Mouse (Mus musculus): ENCODE data around the gene Ggt5. TPM values are rescaled to one million over a fixed set of nuclear protein-coding genes. Genes with fewer than 3 reads are reported as not detected.
A peak's percentile ranks its signal among the peaks of the same experiment; 100 is the strongest.

The Ggt5 gene
- 1.3 and 2.9 TPM in 2 replicates for polyA plus RNA-seq (2015; fragmentation: Nextera tagmentation; extraction: Ambion mirVana)

DNA sequence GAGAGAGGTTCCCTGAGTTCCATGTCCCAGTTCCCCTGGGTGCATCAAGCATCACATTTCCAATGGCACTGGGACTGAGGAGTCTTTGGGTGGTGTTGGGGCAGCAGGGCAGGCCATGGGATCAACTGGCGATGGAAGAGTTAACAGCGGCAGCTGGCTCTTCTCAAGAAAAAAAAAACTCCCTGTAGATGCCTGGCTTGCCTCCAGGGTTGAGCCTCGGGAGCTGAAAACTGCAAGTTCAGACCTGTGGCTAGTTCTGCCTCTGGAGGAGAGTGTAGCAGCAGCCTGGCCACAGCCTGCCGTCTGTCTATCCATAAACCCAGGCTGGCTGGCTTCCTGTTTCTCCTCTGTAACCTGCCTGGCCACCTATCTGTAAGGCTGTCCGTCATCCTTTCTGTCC, at the start of gene Ggt5:
Ggt5 (plus strand) TSS at position 212 of the 400 bp plus-strand sequence.
- H3K9ac ChIP-seq = peak within 1 kb of the TSS; percentile 8; the same call in 1 of the 2 replicates
- H3K4me2 ChIP-seq = peak within 1 kb of the TSS; percentile 37
- no peaks in the 10 kb centered on the region for H3K9me3 ChIP-seq
- H3K27me3 ChIP-seq = peaks cover 10% of the 10 kb centered on the region
- no peaks in the 10 kb centered on the region for H3K36me3 ChIP-seq
- peak; percentile 29; the same call in 1 of the 2 replicates for ATAC-seq (ENCODE audit: borderline replicate concordance, extremely low read depth, low FRiP score, low TSS enrichment)
- H3K4me3 ChIP-seq = peak within 1 kb of the TSS; percentile 1; the same call in 1 of the 2 replicates
- H3K4me1 ChIP-seq = peaks cover 31% of the 10 kb centered on the region
- 0 out of 2 replicates have a peak within 1 kb of the TSS, but pooled peaks have one; percentile 11 for H3K27ac ChIP-seq
- 15% methylated on average over 5 of the region's 5 CpGs for WGBS

GRCm38 (mm10) chr10:75547901-75548300, 41.2 kb upstream of the Ggt5 start:
- H3K4me2 ChIP-seq = no peak overlapping the region
- no peaks in the 10 kb centered on the region for H3K36me3 ChIP-seq
- ATAC-seq (ENCODE audit: borderline replicate concordance, extremely low read depth, low FRiP score, low TSS enrichment) = no peak
- no peak overlapping the region for H3K9ac ChIP-seq
- peaks cover 17% of the 10 kb centered on the region; the same call in 1 of the 2 replicates for H3K4me1 ChIP-seq
- no peaks in the 10 kb centered on the region for H3K9me3 ChIP-seq
- H3K27me3 ChIP-seq = no peaks in the 10 kb centered on the region
- WGBS = 51% methylated on average over 7 of the region's 7 CpGs
- no peak overlapping the region for H3K4me3 ChIP-seq
- no peak overlapping the region for H3K27ac ChIP-seq

DNA sequence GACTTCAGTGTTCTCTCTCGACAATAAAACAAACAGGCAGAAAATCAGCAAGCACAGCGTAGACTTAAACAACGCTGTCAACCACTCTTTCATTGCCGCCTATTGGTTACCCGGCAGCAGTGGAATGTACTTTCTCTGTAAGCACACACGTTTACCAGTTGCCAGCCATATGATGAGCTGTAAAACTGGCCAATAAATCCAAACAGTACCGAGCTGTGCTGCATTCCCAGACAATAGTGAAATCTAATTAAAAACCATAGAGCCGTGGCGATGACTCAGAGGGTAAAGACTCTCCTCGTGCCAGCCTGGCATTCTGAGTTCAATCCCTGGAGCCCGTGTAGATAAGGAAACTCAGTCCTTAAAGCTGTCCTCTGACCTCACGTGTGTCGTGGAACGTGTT, 40.7 kb upstream of the Ggt5 start:
- Histone ChIP-seq H3K9ac (no peak overlapping the region), H3K4me3 (no peak overlapping the region), H3K4me1 (peaks cover 19% of the 10 kb centered on the region; the same call in 1 of the 2 replicates), H3K27ac (no peak overlapping the region), H3K36me3 (no peaks in the 10 kb centered on the region), H3K9me3 (no peaks in the 10 kb centered on the region), H3K27me3 (no peaks in the 10 kb centered on the region), H3K4me2 (no peak overlapping the region)
- WGBS = 32% methylated on average over 14 of the region's 14 CpGs
- no peak for ATAC-seq (ENCODE audit: borderline replicate concordance, extremely low read depth, low FRiP score, low TSS enrichment)

GRCm38 (mm10) chr10:75549886-75550285, 39.3 kb upstream of the Ggt5 start:
- Histone ChIP-seq H3K4me2 (no peak overlapping the region), H3K9me3 (no peaks in the 10 kb centered on the region), H3K4me1 (peaks cover 19% of the 10 kb centered on the region; the same call in 1 of the 2 replicates), H3K27me3 (no peaks in the 10 kb centered on the region), H3K9ac (no peak overlapping the region), H3K27ac (no peak overlapping the region), H3K4me3 (no peak overlapping the region), H3K36me3 (no peaks in the 10 kb centered on the region)
- 56% methylated on average over 7 of the region's 7 CpGs for WGBS
- ATAC-seq (ENCODE audit: borderline replicate concordance, extremely low read depth, low FRiP score, low TSS enrichment) = no peak

DNA sequence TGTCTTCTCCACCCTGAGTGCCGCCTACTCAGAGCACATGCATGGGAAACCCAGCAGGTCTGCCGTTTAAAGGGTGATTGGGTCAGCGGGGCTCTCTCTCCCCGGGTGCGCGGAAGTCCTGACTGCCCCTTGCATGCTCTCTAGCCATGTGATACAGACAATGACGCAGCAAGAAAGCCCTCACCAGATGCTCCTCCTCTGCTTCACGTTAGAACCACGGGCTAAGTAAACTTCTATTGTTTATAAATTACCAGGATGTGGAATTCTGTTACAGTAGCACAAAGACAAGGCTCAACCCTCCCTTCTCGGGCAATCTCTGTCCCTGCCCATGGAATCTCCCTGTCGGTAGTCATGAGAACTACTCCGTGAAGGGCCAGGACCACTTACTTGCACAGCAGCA, 38.0 kb upstream of the Ggt5 start:
- H3K4me1 ChIP-seq = peaks cover 24% of the 10 kb centered on the region
- 16% methylated on average over 12 of the region's 12 CpGs for WGBS

GRCm38 (mm10) chr10:75552106-75552505, 37.0 kb upstream of the Ggt5 start:
- Histone ChIP-seq H3K4me1 (peaks cover 31% of the 10 kb centered on the region), H3K9me3 (no peaks in the 10 kb centered on the region), H3K4me2 (no peak overlapping the region), H3K27ac (no peak overlapping the region), H3K9ac (no peak overlapping the region), H3K4me3 (no peak overlapping the region), H3K36me3 (no peaks in the 10 kb centered on the region), H3K27me3 (no peaks in the 10 kb centered on the region)
- no peak for ATAC-seq (ENCODE audit: borderline replicate concordance, extremely low read depth, low FRiP score, low TSS enrichment)
- WGBS = 66% methylated on average over 2 of the region's 2 CpGs

More for the DNA sequence above, 38.0 kb upstream of the Ggt5 start:
- no peak overlapping the region for H3K9ac ChIP-seq
- peak; percentile 31; the same call in 1 of the 2 replicates for ATAC-seq (ENCODE audit: borderline replicate concordance, extremely low read depth, low FRiP score, low TSS enrichment)
- no peaks in the 10 kb centered on the region for H3K36me3 ChIP-seq
- H3K27ac ChIP-seq = no peak overlapping the region
- no peak overlapping the region for H3K4me3 ChIP-seq
- no peaks in the 10 kb centered on the region for H3K9me3 ChIP-seq
- H3K27me3 ChIP-seq = no peaks in the 10 kb centered on the region
- peak overlapping the region; percentile 20 for H3K4me2 ChIP-seq

- H3K9ac ChIP-seq = no peak overlapping the region
- H3K4me2 ChIP-seq = no peak overlapping the region
- peaks cover 31% of the 10 kb centered on the region for H3K4me1 ChIP-seq
- no peaks in the 10 kb centered on the region for H3K36me3 ChIP-seq
- H3K4me3 ChIP-seq = no peak overlapping the region
- 63% methylated on average over 13 of the region's 13 CpGs for WGBS
- H3K9me3 ChIP-seq = no peaks in the 10 kb centered on the region
- no peaks in the 10 kb centered on the region for H3K27me3 ChIP-seq
- H3K27ac ChIP-seq = no peak overlapping the region
- no peak for ATAC-seq (ENCODE audit: borderline replicate concordance, extremely low read depth, low FRiP score, low TSS enrichment)
Measured at GRCm38 (mm10) chr10:75552701-75553450, 36.3 kb upstream of the Ggt5 start.

DNA sequence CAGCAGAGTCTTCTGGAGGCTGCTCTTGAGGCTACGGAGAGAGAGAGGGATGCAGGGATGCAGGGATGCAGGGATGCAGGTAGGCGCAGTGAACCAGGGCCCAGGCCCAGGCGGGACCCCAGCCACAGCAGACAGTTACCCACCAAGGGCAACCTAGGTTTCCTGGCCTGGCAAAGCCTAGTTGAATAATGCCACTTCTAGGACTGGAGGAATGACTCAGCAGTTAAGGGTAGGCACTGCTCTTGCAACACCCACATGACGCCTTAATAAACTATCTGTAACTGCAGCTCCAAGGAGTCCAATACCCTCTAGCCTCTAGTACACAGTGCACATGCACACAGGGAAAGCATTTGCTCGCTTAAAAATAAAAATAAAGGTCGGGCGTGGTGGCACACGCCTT, 35.0 kb upstream of the Ggt5 start:
- H3K27ac ChIP-seq = no peak overlapping the region
- ATAC-seq (ENCODE audit: borderline replicate concordance, extremely low read depth, low FRiP score, low TSS enrichment) = no peak
- WGBS = 90% methylated on average over 8 of the region's 8 CpGs
- no peaks in the 10 kb centered on the region for H3K36me3 ChIP-seq
- peaks cover 32% of the 10 kb centered on the region for H3K4me1 ChIP-seq
- H3K9me3 ChIP-seq = no peaks in the 10 kb centered on the region
- no peak overlapping the region for H3K4me2 ChIP-seq
- H3K27me3 ChIP-seq = peaks cover 3% of the 10 kb centered on the region; the same call in 1 of the 2 replicates
- no peak overlapping the region for H3K9ac ChIP-seq
- no peak overlapping the region for H3K4me3 ChIP-seq

- H3K27ac ChIP-seq = 0 out of 2 replicates have a peak overlapping the region, but pooled peaks have one; percentile 21
- peaks cover 46% of the 10 kb centered on the region for H3K4me1 ChIP-seq
- H3K4me3 ChIP-seq = no peak overlapping the region
- no peaks in the 10 kb centered on the region for H3K9me3 ChIP-seq
- no peak overlapping the region for H3K9ac ChIP-seq
- no peaks in the 10 kb centered on the region for H3K36me3 ChIP-seq
- no peak for ATAC-seq (ENCODE audit: borderline replicate concordance, extremely low read depth, low FRiP score, low TSS enrichment)
- WGBS = 59% methylated on average over 6 of the region's 6 CpGs
- no peak overlapping the region for H3K4me2 ChIP-seq
- H3K27me3 ChIP-seq = peaks cover 17% of the 10 kb centered on the region
Measured at GRCm38 (mm10) chr10:75555557-75555956, 33.6 kb upstream of the Ggt5 start.

DNA sequence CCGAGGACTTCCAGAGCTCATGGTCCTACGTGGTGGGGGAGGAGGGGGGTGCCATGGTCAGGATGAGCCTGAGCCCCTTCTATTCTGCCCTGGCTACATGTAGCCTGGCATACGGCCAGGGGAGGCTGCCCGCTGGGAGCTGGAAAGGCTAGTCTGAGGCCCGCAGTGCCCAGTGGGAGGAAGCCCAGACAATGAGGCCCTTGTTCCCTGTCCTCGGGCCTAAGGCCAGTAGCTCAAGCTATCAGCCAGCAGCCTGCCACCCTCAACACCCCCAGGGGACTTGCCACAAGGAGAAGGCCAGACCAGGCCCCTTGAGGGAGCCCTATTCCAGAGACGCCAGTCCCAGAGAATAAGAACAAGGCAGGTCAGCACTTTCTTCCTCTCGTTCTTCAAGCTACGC, 33.1 kb upstream of the Ggt5 start:
- H3K27ac ChIP-seq = peak overlapping the region; percentile 63
- ATAC-seq (ENCODE audit: borderline replicate concordance, extremely low read depth, low FRiP score, low TSS enrichment) = 0 out of 2 replicates have a peak, but pooled peaks have one; percentile 15
- no peaks in the 10 kb centered on the region for H3K9me3 ChIP-seq
- no peak overlapping the region for H3K9ac ChIP-seq
- H3K4me3 ChIP-seq = no peak overlapping the region
- H3K27me3 ChIP-seq = peaks cover 22% of the 10 kb centered on the region
- H3K4me2 ChIP-seq = 0 out of 2 replicates have a peak overlapping the region, but pooled peaks have one; percentile 4
- no peaks in the 10 kb centered on the region for H3K36me3 ChIP-seq
- H3K4me1 ChIP-seq = peaks cover 43% of the 10 kb centered on the region
- WGBS = 38% methylated on average over 9 of the region's 9 CpGs

- Histone ChIP-seq H3K9me3 (no peaks in the 10 kb centered on the region), H3K4me1 (peaks cover 28% of the 10 kb centered on the region), H3K4me2 (no peak overlapping the region), H3K9ac (no peak overlapping the region), H3K4me3 (no peak overlapping the region), H3K27me3 (peaks cover 30% of the 10 kb centered on the region), H3K27ac (no peak overlapping the region), H3K36me3 (no peaks in the 10 kb centered on the region)
- 37% methylated on average over 3 of the region's 3 CpGs for WGBS
- ATAC-seq (ENCODE audit: borderline replicate concordance, extremely low read depth, low FRiP score, low TSS enrichment) = no peak
Measured at GRCm38 (mm10) chr10:75558515-75558914, 30.6 kb upstream of the Ggt5 start.

DNA sequence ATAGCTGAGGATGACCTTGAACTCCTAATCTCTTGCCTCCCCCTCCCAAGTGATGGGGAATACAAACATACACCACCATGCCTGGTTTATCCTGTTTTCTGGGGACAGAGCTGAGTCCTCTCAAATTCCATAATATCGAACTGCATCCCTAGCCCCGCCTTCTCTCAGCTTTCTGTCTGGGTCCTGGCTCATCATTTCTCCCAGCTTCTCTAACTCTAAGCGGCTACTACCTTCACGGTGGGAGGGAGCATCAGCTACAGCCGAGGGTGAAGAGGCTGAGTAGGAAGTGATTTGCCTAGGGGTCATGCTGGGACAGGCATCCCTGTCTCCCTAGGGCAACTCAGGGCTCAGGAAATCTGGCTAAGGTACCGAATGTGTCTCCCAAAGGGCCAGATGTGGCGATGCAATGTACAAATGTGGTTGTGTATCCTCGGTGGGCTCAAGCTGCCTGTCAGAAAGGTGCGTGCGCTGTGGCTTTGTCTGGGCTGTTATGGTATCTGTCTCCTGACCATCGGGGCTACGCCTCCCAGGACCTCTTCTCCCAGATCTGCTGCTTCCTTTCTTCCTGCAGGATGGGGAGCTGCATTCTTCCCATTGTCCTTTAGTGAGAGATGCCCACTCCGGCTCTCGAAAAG, 30.0 kb upstream of the Ggt5 start:
- no peak for ATAC-seq (ENCODE audit: borderline replicate concordance, extremely low read depth, low FRiP score, low TSS enrichment)
- Histone ChIP-seq H3K36me3 (no peaks in the 10 kb centered on the region), H3K27me3 (peaks cover 30% of the 10 kb centered on the region), H3K4me3 (peak overlapping the region; percentile 53), H3K9ac (no peak overlapping the region), H3K4me2 (peak overlapping the region; percentile 99), H3K27ac (no peak overlapping the region), H3K9me3 (no peaks in the 10 kb centered on the region), H3K4me1 (peaks cover 28% of the 10 kb centered on the region)
- 3% methylated on average over 14 of the region's 14 CpGs for WGBS

All from lung, embryonic 15.5 days (tissue).